Mouse (Mus musculus) Muller cell, postnatal 12 days (primary cell): ENCODE measurements at regions not wholly inside any gene's neighbourhood (a gene's known extent, or its start where the extent isn't known, plus 50 kb on each side); places are given as distances from the start of the nearest gene placed in this dataset.

Source experiments
- DNase-seq: peaks from one replicate; pipeline ENCODE4 v3.0.0-alpha.2; 2015; ENCODE audit errors: inconsistent ontology term

- no peak for DNase-seq
These were observed 126.4 kb upstream of the Pitx1 start for GRCm38 (mm10) chr13:55962254-55962866.

GRCm38 (mm10) chr13:55954346-55954745 lies 118.4 kb upstream of the Pitx1 start:
- no peak for DNase-seq

GRCm38 (mm10) chr13:55953426-55953825 lies 117.4 kb upstream of the Pitx1 start:
- no peak for DNase-seq

GRCm38 (mm10) chr13:55950773-55951172 lies 114.8 kb upstream of the Pitx1 start:
- DNase-seq: no peak

- DNase-seq: no peak
These were observed 112.6 kb upstream of the Pitx1 start for GRCm38 (mm10) chr13:55948591-55948990.

GRCm38 (mm10) chr13:55948144-55948543 lies 112.2 kb upstream of the Pitx1 start:
- no peak for DNase-seq

- DNase-seq: no peak
These were observed 101.4 kb upstream of the Pitx1 start for GRCm38 (mm10) chr13:55937417-55937816.

- DNase-seq: no peak
These were observed 101.0 kb upstream of the Pitx1 start for GRCm38 (mm10) chr13:55937000-55937399.

- DNase-seq: no peak
These were observed 94.6 kb upstream of the Pitx1 start for GRCm38 (mm10) chr13:55930637-55931036.

- no peak for DNase-seq
These were observed 93.8 kb upstream of the Pitx1 start for GRCm38 (mm10) chr13:55929814-55930213.

- DNase-seq: no peak
These were observed 87.6 kb upstream of the Pitx1 start for GRCm38 (mm10) chr13:55923505-55924136.

GRCm38 (mm10) chr13:55917316-55917715 lies 81.3 kb upstream of the Pitx1 start:
- DNase-seq: no peak

GRCm38 (mm10) chr13:55912271-55912711 lies 76.3 kb upstream of the Pitx1 start:
- DNase-seq: peak; percentile 79

- no peak for DNase-seq
These were observed 73.9 kb upstream of the Pitx1 start for GRCm38 (mm10) chr13:55909941-55910340.

GRCm38 (mm10) chr13:55904884-55905283 lies 68.9 kb upstream of the Pitx1 start:
- no peak for DNase-seq

GRCm38 (mm10) chr13:55902255-55902654 lies 66.3 kb upstream of the Pitx1 start:
- no peak for DNase-seq

GRCm38 (mm10) chr13:55900190-55900526 lies 64.2 kb upstream of the Pitx1 start:
- no peak for DNase-seq

- no peak for DNase-seq
These were observed 63.7 kb upstream of the Pitx1 start for GRCm38 (mm10) chr13:55899501-55900189.

GRCm38 (mm10) chr13:55898999-55899398 lies 63.0 kb upstream of the Pitx1 start:
- peak; percentile 14 for DNase-seq

GRCm38 (mm10) chr13:55898257-55898950 lies 62.4 kb upstream of the Pitx1 start:
- no peak for DNase-seq

GRCm38 (mm10) chr13:55895505-55895904 lies 59.5 kb upstream of the Pitx1 start:
- no peak for DNase-seq
